Mouse (Mus musculus) C2C12 (cell line): ENCODE measurements around the gene Arhgef12.

Source experiments
- CEBPB ChIP-seq: IDR thresholded peaks from one replicate; pipeline ENCODE4 v1.6.1; 2011; ENCODE audit warnings: low read depth, mild to moderate bottlenecking, control low read depth, moderate library complexity
- CTCF ChIP-seq: IDR thresholded peaks from one replicate; pipeline ENCODE4 v1.5.1; 2011; ENCODE audit not compliant: control insufficient read depth, insufficient read depth, insufficient read length
- FOSL1 ChIP-seq: IDR thresholded peaks from one replicate; pipeline ENCODE4 v1.8.0; 2011; ENCODE audit warnings: mild to moderate bottlenecking, low read length; ENCODE audit not compliant: poor library complexity, insufficient read depth, severe bottlenecking
- MYOD1 ChIP-seq: IDR thresholded peaks from one replicate; pipeline ENCODE4 v1.6.1; 2011; ENCODE audit warnings: low read depth; ENCODE audit not compliant: control insufficient read depth, insufficient read length
- USF1 ChIP-seq: IDR thresholded peaks from one replicate; pipeline ENCODE4 v1.6.1; 2011; ENCODE audit warnings: low read depth, mild to moderate bottlenecking, control low read depth, moderate library complexity

DNA sequence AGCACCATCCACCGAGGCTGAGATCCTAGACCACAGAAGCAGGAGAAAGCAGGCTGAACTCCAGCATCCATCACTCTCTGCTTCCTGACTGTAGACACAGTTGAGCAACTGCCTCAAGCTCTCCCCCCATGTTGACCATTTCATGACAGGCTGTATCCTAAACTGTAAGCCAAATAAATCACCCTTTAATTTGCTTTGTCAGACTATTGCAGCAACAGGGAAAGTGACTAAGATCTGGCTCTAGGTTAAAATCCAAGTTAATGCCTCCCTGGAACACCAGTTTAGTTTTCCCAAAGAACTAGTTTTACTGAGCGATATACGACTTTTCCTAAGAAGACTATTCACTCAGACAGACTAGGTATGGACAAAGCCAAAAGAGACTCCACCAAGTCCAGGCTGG, 28.3 kb downstream of the Arhgef12 start:
- TF ChIP-seq MYOD1 (no peak), CTCF (no peak), FOSL1 (no peak), CEBPB (no peak), USF1 (no peak)
